Mouse (Mus musculus): Measurements from ENCODE around the gene Alox12. TPM values are rescaled to one million over a fixed set of nuclear protein-coding genes. Genes with fewer than 3 reads are reported as not detected.

The Alox12 gene
- polyA plus RNA-seq, 1 experiment from 2014 or later = 3.3 TPM

DNA sequence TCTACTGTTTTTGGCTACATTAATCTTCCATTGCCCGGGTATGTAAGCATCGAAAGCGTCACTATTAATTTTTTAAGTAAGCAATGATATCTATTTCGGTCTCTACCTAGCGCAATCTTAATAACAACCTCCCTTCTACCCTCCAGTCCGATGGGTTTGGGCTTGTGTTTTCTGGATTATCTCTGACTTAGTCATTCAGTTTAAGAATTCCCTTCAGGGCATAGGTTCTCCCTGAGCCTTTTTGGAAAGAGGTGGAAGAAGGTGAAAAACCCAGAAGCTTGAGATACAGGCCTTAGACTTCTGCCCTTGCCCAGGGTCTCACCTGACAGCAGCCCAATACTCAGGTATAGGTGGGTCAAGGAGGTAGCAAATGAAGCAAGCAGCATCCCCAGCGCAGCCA is 35.3 kb downstream of the Alox12 start:
- Histone ChIP-seq H3K4me2 (replicated peaks; ENCODE audit: low read depth, low read length) (peak overlapping the region; percentile 90), H3K4me3 (ENCODE audit: low read length) (peak overlapping the region; percentile 48), H3K9me3 (ENCODE audit: control insufficient read depth, low read length) (no peaks in the 10 kb centered on the region), H3K27me3 (ENCODE audit: control insufficient read depth, insufficient read depth, low read length) (peaks cover 26% of the 10 kb centered on the region), H3K4me1 (ENCODE audit: control insufficient read depth, insufficient read depth, low read length) (peaks cover 8% of the 10 kb centered on the region; the same call in 1 of the 2 replicates), H3K27ac (ENCODE audit: low read depth, low read length) (no peak overlapping the region), H3K9ac (ENCODE audit: low read depth, low read length) (peak overlapping the region; percentile 79; the same call in 1 of the 2 replicates), H3K36me3 (ENCODE audit: control insufficient read depth, insufficient read depth, low read length) (no peaks in the 10 kb centered on the region)
- 60% methylated on average over 7 of the region's 7 CpGs for WGBS
- no peak for ATAC-seq (ENCODE audit: low FRiP score, low TSS enrichment)

DNA sequence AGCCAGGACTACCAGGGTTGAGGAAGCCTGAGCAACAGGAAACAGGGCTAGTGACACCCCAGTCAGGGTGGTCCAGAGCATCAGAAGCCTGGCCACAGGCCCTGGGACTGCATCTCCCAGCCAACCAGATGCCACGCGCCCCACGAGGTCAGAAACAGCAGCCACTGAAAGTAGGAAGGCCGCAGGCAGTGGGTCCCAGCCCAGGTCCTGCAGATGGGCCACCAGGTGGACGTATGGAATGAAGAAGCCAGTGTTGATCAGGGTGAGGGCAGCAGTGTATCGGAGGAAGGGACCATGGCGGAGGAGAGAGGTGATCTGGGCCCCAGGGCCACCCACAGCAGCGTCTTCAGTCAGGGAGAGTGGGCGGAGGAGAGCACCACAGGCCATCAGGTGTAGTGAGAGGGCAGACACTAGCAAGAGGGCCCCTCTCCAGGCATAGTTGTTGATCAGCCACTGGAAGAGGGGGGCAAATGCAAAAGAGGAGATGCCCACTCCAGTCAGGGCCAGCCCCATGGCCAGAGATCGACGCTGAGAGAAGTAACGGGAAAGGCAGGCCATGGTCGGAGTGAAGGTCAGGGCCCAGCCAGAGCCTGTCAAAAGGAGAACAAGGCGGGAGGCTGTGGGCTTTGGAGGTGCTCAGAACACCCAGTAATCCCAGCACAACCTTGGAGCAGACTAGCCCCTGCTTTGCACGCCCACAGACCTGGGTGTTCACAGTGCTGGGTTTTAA is 36.2 kb downstream of the Alox12 start:
- peaks cover 31% of the 10 kb centered on the region for H3K27me3 ChIP-seq (ENCODE audit: control insufficient read depth, insufficient read depth, low read length)
- ATAC-seq (ENCODE audit: low FRiP score, low TSS enrichment) = no peak
- WGBS = 91% methylated on average over 15 of the region's 15 CpGs
- 0 out of 2 replicates have a peak overlapping the region, but pooled peaks have one; percentile 90 for H3K4me2 ChIP-seq (replicated peaks; ENCODE audit: low read depth, low read length)
- no peak overlapping the region for H3K4me3 ChIP-seq (ENCODE audit: low read length)
- no peaks in the 10 kb centered on the region for H3K9me3 ChIP-seq (ENCODE audit: control insufficient read depth, low read length)
- H3K27ac ChIP-seq (ENCODE audit: low read depth, low read length) = no peak overlapping the region; the same call in 1 of the 2 replicates
- no peaks in the 10 kb centered on the region for H3K36me3 ChIP-seq (ENCODE audit: control insufficient read depth, insufficient read depth, low read length)
- H3K4me1 ChIP-seq (ENCODE audit: control insufficient read depth, insufficient read depth, low read length) = peaks cover 18% of the 10 kb centered on the region; the same call in 1 of the 2 replicates
- no peak overlapping the region for H3K9ac ChIP-seq (ENCODE audit: low read depth, low read length)

GRCm38 (mm10) chr11:70218039-70218438 is 37.1 kb downstream of the Alox12 start:
- Histone ChIP-seq H3K4me2 (replicated peaks; ENCODE audit: low read depth, low read length) (no peak overlapping the region), H3K4me3 (ENCODE audit: low read length) (no peak overlapping the region), H3K27me3 (ENCODE audit: control insufficient read depth, insufficient read depth, low read length) (peaks cover 40% of the 10 kb centered on the region), H3K36me3 (ENCODE audit: control insufficient read depth, insufficient read depth, low read length) (no peaks in the 10 kb centered on the region), H3K27ac (ENCODE audit: low read depth, low read length) (no peak overlapping the region), H3K9me3 (ENCODE audit: control insufficient read depth, low read length) (no peaks in the 10 kb centered on the region), H3K9ac (ENCODE audit: low read depth, low read length) (no peak overlapping the region), H3K4me1 (ENCODE audit: control insufficient read depth, insufficient read depth, low read length) (peaks cover 25% of the 10 kb centered on the region; the same call in 1 of the 2 replicates)
- 82% methylated on average over 4 of the region's 4 CpGs for WGBS
- no peak for ATAC-seq (ENCODE audit: low FRiP score, low TSS enrichment)

GRCm38 (mm10) chr11:70216103-70216502 is 39.0 kb downstream of the Alox12 start:
- WGBS = 62% methylated on average over 3 of the region's 3 CpGs
- H3K27ac ChIP-seq (ENCODE audit: low read depth, low read length) = no peak overlapping the region
- peaks cover 25% of the 10 kb centered on the region; the same call in 1 of the 2 replicates for H3K4me1 ChIP-seq (ENCODE audit: control insufficient read depth, insufficient read depth, low read length)
- H3K36me3 ChIP-seq (ENCODE audit: control insufficient read depth, insufficient read depth, low read length) = no peaks in the 10 kb centered on the region
- H3K4me2 ChIP-seq (replicated peaks; ENCODE audit: low read depth, low read length) = no peak overlapping the region
- H3K9ac ChIP-seq (ENCODE audit: low read depth, low read length) = no peak overlapping the region
- peaks cover 40% of the 10 kb centered on the region for H3K27me3 ChIP-seq (ENCODE audit: control insufficient read depth, insufficient read depth, low read length)
- no peak for ATAC-seq (ENCODE audit: low FRiP score, low TSS enrichment)
- no peak overlapping the region for H3K4me3 ChIP-seq (ENCODE audit: low read length)
- H3K9me3 ChIP-seq (ENCODE audit: control insufficient read depth, low read length) = no peaks in the 10 kb centered on the region

- Histone ChIP-seq H3K4me3 (ENCODE audit: low read length) (peak overlapping the region; percentile 4; the same call in 1 of the 2 replicates), H3K27ac (ENCODE audit: low read depth, low read length) (no peak overlapping the region), H3K4me2 (replicated peaks; ENCODE audit: low read depth, low read length) (peak overlapping the region; percentile 57; the same call in 1 of the 2 replicates), H3K36me3 (ENCODE audit: control insufficient read depth, insufficient read depth, low read length) (no peaks in the 10 kb centered on the region), H3K4me1 (ENCODE audit: control insufficient read depth, insufficient read depth, low read length) (peaks cover 25% of the 10 kb centered on the region; the same call in 1 of the 2 replicates), H3K27me3 (ENCODE audit: control insufficient read depth, insufficient read depth, low read length) (peaks cover 40% of the 10 kb centered on the region), H3K9me3 (ENCODE audit: control insufficient read depth, low read length) (no peaks in the 10 kb centered on the region), H3K9ac (ENCODE audit: low read depth, low read length) (no peak overlapping the region)
- 11% methylated on average over 22 of the region's 22 CpGs for WGBS
- no peak for ATAC-seq (ENCODE audit: low FRiP score, low TSS enrichment)
Observed at GRCm38 (mm10) chr11:70215301-70215700, 39.9 kb downstream of the Alox12 start.

GRCm38 (mm10) chr11:70214856-70215209 is 40.3 kb downstream of the Alox12 start:
- 4% methylated on average over 18 of the region's 18 CpGs for whole genome bisulfite sequencing
- H3K9me3 ChIP-seq (ENCODE audit: control insufficient read depth, low read length) = no peaks in the 10 kb centered on the region
- peaks cover 40% of the 10 kb centered on the region for H3K27me3 ChIP-seq (ENCODE audit: control insufficient read depth, insufficient read depth, low read length)
- peak; percentile 12 for ATAC-seq (ENCODE audit: low FRiP score, low TSS enrichment)
- H3K4me2 ChIP-seq (replicated peaks; ENCODE audit: low read depth, low read length) = peak overlapping the region; percentile 57
- no peak overlapping the region for H3K27ac ChIP-seq (ENCODE audit: low read depth, low read length)
- H3K9ac ChIP-seq (ENCODE audit: low read depth, low read length) = no peak overlapping the region
- peaks cover 25% of the 10 kb centered on the region; the same call in 1 of the 2 replicates for H3K4me1 ChIP-seq (ENCODE audit: control insufficient read depth, insufficient read depth, low read length)
- H3K36me3 ChIP-seq (ENCODE audit: control insufficient read depth, insufficient read depth, low read length) = no peaks in the 10 kb centered on the region
- peak overlapping the region; percentile 30 for H3K4me3 ChIP-seq (ENCODE audit: low read length)

DNA sequence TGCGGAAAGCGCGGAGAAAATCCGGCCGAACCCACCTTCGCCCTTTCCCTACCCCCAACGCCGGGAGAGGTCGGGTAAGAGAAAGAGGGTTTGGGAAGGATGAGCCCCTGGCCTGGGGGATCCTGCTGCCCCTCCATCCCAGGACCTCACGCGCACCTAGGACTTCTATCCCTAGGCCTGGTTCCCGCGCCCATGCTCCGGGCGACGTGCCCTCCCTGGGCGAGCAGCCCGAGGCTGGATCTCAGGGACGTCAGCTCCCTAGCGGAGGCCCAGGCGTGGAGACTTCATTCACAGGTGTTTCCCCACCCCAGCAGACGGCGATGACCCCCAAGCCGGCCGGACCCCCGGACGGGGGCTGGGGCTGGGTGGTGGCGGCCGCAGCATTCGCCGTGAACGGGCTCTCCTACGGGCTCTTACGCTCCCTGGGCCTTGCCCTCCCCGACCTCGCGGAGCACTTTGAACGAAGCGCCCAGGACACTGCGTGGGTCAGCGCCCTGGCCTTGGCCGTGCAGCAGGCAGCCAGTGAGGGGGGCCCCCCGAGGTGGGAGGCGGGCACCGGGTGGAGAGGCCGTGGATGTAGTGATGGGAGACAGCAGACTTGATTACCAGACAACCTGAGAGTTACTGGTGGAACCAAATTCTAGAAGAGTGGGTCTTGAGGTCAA is 40.8 kb downstream of the Alox12 start:
- H3K27me3 ChIP-seq (ENCODE audit: control insufficient read depth, insufficient read depth, low read length) = peaks cover 40% of the 10 kb centered on the region
- WGBS = 1% methylated on average over 46 of the region's 46 CpGs
- peaks cover 25% of the 10 kb centered on the region; the same call in 1 of the 2 replicates for H3K4me1 ChIP-seq (ENCODE audit: control insufficient read depth, insufficient read depth, low read length)

GRCm38 (mm10) chr11:70213736-70214135 is 41.4 kb downstream of the Alox12 start:
- H3K9ac ChIP-seq (ENCODE audit: low read depth, low read length) = peak overlapping the region; percentile 45; the same call in 1 of the 2 replicates
- H3K4me3 ChIP-seq (ENCODE audit: low read length) = peak overlapping the region; percentile 30

More for the DNA sequence above, 40.8 kb downstream of the Alox12 start:
- peak overlapping the region; percentile 57 for H3K4me2 ChIP-seq (replicated peaks; ENCODE audit: low read depth, low read length)
- H3K9ac ChIP-seq (ENCODE audit: low read depth, low read length) = peak overlapping the region; percentile 45
- no peaks in the 10 kb centered on the region for H3K36me3 ChIP-seq (ENCODE audit: control insufficient read depth, insufficient read depth, low read length)
- peak overlapping the region; percentile 30 for H3K4me3 ChIP-seq (ENCODE audit: low read length)
- H3K27ac ChIP-seq (ENCODE audit: low read depth, low read length) = no peak overlapping the region
- no peaks in the 10 kb centered on the region for H3K9me3 ChIP-seq (ENCODE audit: control insufficient read depth, low read length)
- peak; percentile 50 for ATAC-seq (ENCODE audit: low FRiP score, low TSS enrichment)

GRCm38 (mm10) chr11:70212896-70213295 is 42.3 kb downstream of the Alox12 start:
- no peaks in the 10 kb centered on the region for H3K36me3 ChIP-seq (ENCODE audit: control insufficient read depth, insufficient read depth, low read length)

More at GRCm38 (mm10) chr11:70213736-70214135, 41.4 kb downstream of the Alox12 start:
- WGBS = 5% methylated on average over 24 of the region's 26 CpGs
- Histone ChIP-seq H3K4me1 (ENCODE audit: control insufficient read depth, insufficient read depth, low read length) (peaks cover 25% of the 10 kb centered on the region; the same call in 1 of the 2 replicates), H3K36me3 (ENCODE audit: control insufficient read depth, insufficient read depth, low read length) (no peaks in the 10 kb centered on the region), H3K27me3 (ENCODE audit: control insufficient read depth, insufficient read depth, low read length) (peaks cover 40% of the 10 kb centered on the region), H3K27ac (ENCODE audit: low read depth, low read length) (no peak overlapping the region), H3K9me3 (ENCODE audit: control insufficient read depth, low read length) (no peaks in the 10 kb centered on the region), H3K4me2 (replicated peaks; ENCODE audit: low read depth, low read length) (peak overlapping the region; percentile 57)
- no peak for ATAC-seq (ENCODE audit: low FRiP score, low TSS enrichment)

More at GRCm38 (mm10) chr11:70212896-70213295, 42.3 kb downstream of the Alox12 start:
- H3K4me2 ChIP-seq (replicated peaks; ENCODE audit: low read depth, low read length) = peak overlapping the region; percentile 57; the same call in 1 of the 2 replicates
- H3K27ac ChIP-seq (ENCODE audit: low read depth, low read length) = no peak overlapping the region
- 8% methylated on average over 9 of the region's 9 CpGs for WGBS
- peaks cover 25% of the 10 kb centered on the region; the same call in 1 of the 2 replicates for H3K4me1 ChIP-seq (ENCODE audit: control insufficient read depth, insufficient read depth, low read length)
- no peaks in the 10 kb centered on the region for H3K9me3 ChIP-seq (ENCODE audit: control insufficient read depth, low read length)
- no peak overlapping the region for H3K9ac ChIP-seq (ENCODE audit: low read depth, low read length)
- ATAC-seq (ENCODE audit: low FRiP score, low TSS enrichment) = no peak
- H3K27me3 ChIP-seq (ENCODE audit: control insufficient read depth, insufficient read depth, low read length) = peaks cover 37% of the 10 kb centered on the region
- H3K4me3 ChIP-seq (ENCODE audit: low read length) = no peak overlapping the region
